Mouse (Mus musculus) forebrain, embryonic 13.5 days (tissue): ENCODE data around the gene Ttbk1. TPM values are rescaled to one million over a fixed set of nuclear protein-coding genes. Genes with fewer than 3 reads are reported as not detected.
A peak's percentile ranks its signal among the peaks of the same experiment; 100 is the strongest.

ENCODE experiments used
- ATAC-seq: fragments of 200-750 bp; cut with Nextera tagmentation; 2 replicates; pipeline ENCODE4 v1.8.0; 2017
- H3K27ac ChIP-seq: fragments of 300-500 bp; sonication (generic); 2 replicates; pipeline ENCODE4 v1.5.1; 2015; ENCODE audit warnings: inconsistent platforms, mild to moderate bottlenecking, moderate library complexity
- H3K27me3 ChIP-seq: fragments of 300-500 bp; sonication (generic); 2 replicates; pipeline ENCODE4 v1.6.1; 2015; ENCODE audit warnings: mild to moderate bottlenecking, inconsistent platforms
- H3K36me3 ChIP-seq: fragments of 300-500 bp; sonication (generic); 2 replicates; pipeline ENCODE4 v1.6.1; 2015; ENCODE audit warnings: mild to moderate bottlenecking, inconsistent platforms; ENCODE audit not compliant: poor library complexity, severe bottlenecking
- H3K4me1 ChIP-seq: fragments of 300-500 bp; sonication (generic); 2 replicates; pipeline ENCODE4 v1.6.1; 2015; ENCODE audit warnings: inconsistent platforms
- H3K4me2 ChIP-seq: fragments of 300-500 bp; sonication (generic); 2 replicates; pipeline ENCODE4 v1.6.1; 2015; ENCODE audit warnings: inconsistent platforms, mild to moderate bottlenecking, moderate library complexity
- H3K4me3 ChIP-seq: fragments of 300-500 bp; sonication (generic); 2 replicates; pipeline ENCODE4 v1.5.1; 2015; ENCODE audit warnings: mild to moderate bottlenecking, inconsistent platforms
- H3K9ac ChIP-seq: fragments of 300-500 bp; sonication (generic); 2 replicates; pipeline ENCODE4 v1.6.1; 2015; ENCODE audit warnings: mild to moderate bottlenecking, inconsistent platforms
- H3K9me3 ChIP-seq: fragments of 300-500 bp; sonication (generic); replicated peaks from 2 replicates; pipeline ENCODE4 v1.6.1; 2016; ENCODE audit warnings: inconsistent platforms
- WGBS: fragments of 180-500 bp; shearing (Covaris S2); methylation state at CpG from one replicate; pipeline ENCODE4 v1.1.7; 2015; 5-methylcytosine and 5-hydroxymethylcytosine counted together
- polyA plus RNA-seq: library from polyadenylated mRNA; unstranded; fragments of >200 nt; fragmentation: Nextera tagmentation; extraction: Ambion mirVana; gene quantifications from 2 replicates; pipeline ENCODE4 v1.2.1, GENCODE M21; 2015

The Ttbk1 gene
- 3.7 and 4.1 TPM in 2 replicates for polyA plus RNA-seq

- H3K4me3 ChIP-seq = peak within 1 kb of the TSS; percentile 79
- peak within 1 kb of the TSS; percentile 85 for H3K4me2 ChIP-seq
- H3K36me3 ChIP-seq = no peaks in the 10 kb centered on the region
- peaks cover 49% of the 10 kb centered on the region for H3K4me1 ChIP-seq
- H3K27ac ChIP-seq = peak within 1 kb of the TSS; percentile 31; the same call in 1 of the 2 replicates
- H3K27me3 ChIP-seq = peaks cover 17% of the 10 kb centered on the region; the same call in 1 of the 2 replicates
- WGBS = 0% methylated on average over 3 of the region's 49 CpGs
- peak; percentile 79 for ATAC-seq
- H3K9me3 ChIP-seq = no peaks in the 10 kb centered on the region
- H3K9ac ChIP-seq = peak within 1 kb of the TSS; percentile 91
Measured at GRCm38 (mm10) chr17:46487431-46487830, at the start of gene Ttbk1. Ttbk1 (minus strand) TSS chr17:46487675.

GRCm38 (mm10) chr17:46525579-46526307, 38.3 kb upstream of the Ttbk1 start:
- Histone ChIP-seq H3K9ac (no peak overlapping the region), H3K4me1 (peaks cover 3% of the 10 kb centered on the region; the same call in 1 of the 2 replicates), H3K4me3 (no peak overlapping the region), H3K4me2 (no peak overlapping the region), H3K9me3 (no peaks in the 10 kb centered on the region), H3K27ac (no peak overlapping the region), H3K36me3 (peaks cover 28% of the 10 kb centered on the region), H3K27me3 (peaks cover 17% of the 10 kb centered on the region)
- ATAC-seq = peak; percentile 69
- 32% methylated on average over 12 of the region's 12 CpGs for WGBS

- 88% methylated on average over 10 of the region's 10 CpGs for WGBS
- no peak overlapping the region for H3K4me2 ChIP-seq
- peaks cover 24% of the 10 kb centered on the region for H3K27me3 ChIP-seq
- no peaks in the 10 kb centered on the region for H3K9me3 ChIP-seq
- H3K4me1 ChIP-seq = peaks cover 5% of the 10 kb centered on the region; the same call in 1 of the 2 replicates
- no peak overlapping the region for H3K9ac ChIP-seq
- no peak overlapping the region for H3K27ac ChIP-seq
- ATAC-seq = no peak
- H3K4me3 ChIP-seq = no peak overlapping the region
- peaks cover 28% of the 10 kb centered on the region for H3K36me3 ChIP-seq
Measured at GRCm38 (mm10) chr17:46525065-46525464, 37.6 kb upstream of the Ttbk1 start.

- H3K9ac ChIP-seq = no peak overlapping the region
- 0 out of 2 replicates have a peak overlapping the region, but pooled peaks have one; percentile 1 for H3K4me2 ChIP-seq
- H3K4me1 ChIP-seq = peaks cover 5% of the 10 kb centered on the region; the same call in 1 of the 2 replicates
- H3K36me3 ChIP-seq = peaks cover 14% of the 10 kb centered on the region; the same call in 1 of the 2 replicates
- no peaks in the 10 kb centered on the region for H3K9me3 ChIP-seq
- H3K4me3 ChIP-seq = no peak overlapping the region
- no peak overlapping the region for H3K27ac ChIP-seq
- ATAC-seq = no peak
- WGBS = 33% methylated on average over 24 of the region's 24 CpGs
- H3K27me3 ChIP-seq = peaks cover 33% of the 10 kb centered on the region
Measured at GRCm38 (mm10) chr17:46521963-46522668, 34.6 kb upstream of the Ttbk1 start.

GRCm38 (mm10) chr17:46521174-46521573, 33.7 kb upstream of the Ttbk1 start:
- Histone ChIP-seq H3K4me1 (peaks cover 5% of the 10 kb centered on the region; the same call in 1 of the 2 replicates), H3K4me3 (no peak overlapping the region), H3K9me3 (no peaks in the 10 kb centered on the region), H3K4me2 (no peak overlapping the region), H3K9ac (peak overlapping the region; percentile 22; the same call in 1 of the 2 replicates), H3K36me3 (peaks cover 15% of the 10 kb centered on the region; the same call in 1 of the 2 replicates), H3K27ac (no peak overlapping the region), H3K27me3 (peaks cover 33% of the 10 kb centered on the region)
- no peak for ATAC-seq
- 83% methylated on average over 9 of the region's 9 CpGs for WGBS

- Histone ChIP-seq H3K27me3 (peaks cover 33% of the 10 kb centered on the region), H3K27ac (no peak overlapping the region), H3K4me1 (peaks cover 5% of the 10 kb centered on the region; the same call in 1 of the 2 replicates), H3K4me3 (no peak overlapping the region), H3K9ac (peak overlapping the region; percentile 22; the same call in 1 of the 2 replicates), H3K4me2 (0 out of 2 replicates have a peak overlapping the region, but pooled peaks have one; percentile 13), H3K9me3 (no peaks in the 10 kb centered on the region), H3K36me3 (peaks cover 15% of the 10 kb centered on the region; the same call in 1 of the 2 replicates)
- ATAC-seq = no peak
- 49% methylated on average over 25 of the region's 25 CpGs for WGBS
Measured at GRCm38 (mm10) chr17:46520385-46520979, 33.0 kb upstream of the Ttbk1 start.

- Histone ChIP-seq H3K4me1 (peaks cover 5% of the 10 kb centered on the region; the same call in 1 of the 2 replicates), H3K4me3 (no peak overlapping the region), H3K27ac (no peak overlapping the region), H3K4me2 (0 out of 2 replicates have a peak overlapping the region, but pooled peaks have one; percentile 13), H3K27me3 (peaks cover 33% of the 10 kb centered on the region), H3K9ac (no peak overlapping the region), H3K36me3 (peaks cover 15% of the 10 kb centered on the region; the same call in 1 of the 2 replicates), H3K9me3 (no peaks in the 10 kb centered on the region)
- WGBS = 55% methylated on average over 10 of the region's 10 CpGs
- ATAC-seq = no peak
Measured at GRCm38 (mm10) chr17:46519971-46520370, 32.5 kb upstream of the Ttbk1 start.

GRCm38 (mm10) chr17:46513329-46513728, 25.9 kb upstream of the Ttbk1 start:
- no peak for ATAC-seq
- Histone ChIP-seq H3K4me3 (no peak overlapping the region), H3K9ac (no peak overlapping the region), H3K27ac (no peak overlapping the region), H3K27me3 (no peaks in the 10 kb centered on the region), H3K4me1 (no peaks in the 10 kb centered on the region), H3K4me2 (no peak overlapping the region), H3K9me3 (no peaks in the 10 kb centered on the region), H3K36me3 (0 out of 2 replicates have a peak, but pooled peaks cover 6% of the 10 kb centered on the region)
- WGBS = 72% methylated on average over 2 of the region's 2 CpGs

- ATAC-seq = peak; percentile 41; the same call in 1 of the 2 replicates
- 38% methylated on average over 11 of the region's 11 CpGs for WGBS
- 0 out of 2 replicates have a peak, but pooled peaks cover 7% of the 10 kb centered on the region for H3K36me3 ChIP-seq
- no peak overlapping the region for H3K27ac ChIP-seq
- no peak overlapping the region for H3K4me2 ChIP-seq
- H3K4me3 ChIP-seq = no peak overlapping the region
- H3K9me3 ChIP-seq = no peaks in the 10 kb centered on the region
- no peaks in the 10 kb centered on the region for H3K4me1 ChIP-seq
- no peak overlapping the region for H3K9ac ChIP-seq
- H3K27me3 ChIP-seq = no peaks in the 10 kb centered on the region
Measured at GRCm38 (mm10) chr17:46511059-46511710, 23.7 kb upstream of the Ttbk1 start.

GRCm38 (mm10) chr17:46505617-46506016, 18.1 kb upstream of the Ttbk1 start:
- no peak for ATAC-seq
- 83% methylated on average over 3 of the region's 3 CpGs for WGBS
- Histone ChIP-seq H3K9ac (no peak overlapping the region), H3K36me3 (peaks cover 18% of the 10 kb centered on the region; the same call in 1 of the 2 replicates), H3K4me2 (no peak overlapping the region), H3K9me3 (no peaks in the 10 kb centered on the region), H3K4me3 (no peak overlapping the region), H3K27me3 (no peaks in the 10 kb centered on the region), H3K4me1 (no peaks in the 10 kb centered on the region), H3K27ac (no peak overlapping the region)
